Mouse (Mus musculus) cerebellum, adult 2 months (tissue): ENCODE measurements at regions not wholly inside any gene's neighbourhood (a gene's known extent, or its start where the extent isn't known, plus 50 kb on each side); places are given as distances from the start of the nearest gene placed in this dataset.

ENCODE experiments used
- DNase-seq, 2 experiments: peaks; one replicate each; pipeline ENCODE4 v3.0.0; 2021
- H3K27ac ChIP-seq: fragments of 200-500 bp; 2 replicates; pipeline ENCODE4 v1.5.1; 2012; ENCODE audit warnings: low read length, control low read depth, inconsistent platforms; ENCODE audit not compliant: insufficient read depth
- H3K27me3 ChIP-seq: fragments of 200-500 bp; 2 replicates; pipeline ENCODE4 v1.6.1; 2012; ENCODE audit warnings: inconsistent platforms, mild to moderate bottlenecking, low read length, moderate library complexity; ENCODE audit not compliant: control insufficient read depth, insufficient read depth
- H3K4me1 ChIP-seq: fragments of 200-500 bp; 2 replicates; pipeline ENCODE4 v1.6.1; 2011; ENCODE audit warnings: low read length; ENCODE audit not compliant: control insufficient read depth, insufficient read depth
- H3K4me3 ChIP-seq: fragments of 200-500 bp; replicated peaks from 2 replicates; pipeline ENCODE3; 2011; ENCODE audit warnings: mild to moderate bottlenecking, low read depth, low read length, control low read depth; ENCODE audit not compliant: insufficient read depth
- CTCF ChIP-seq: fragments of 200-500 bp; IDR thresholded peaks from 2 replicates; pipeline ENCODE4 v1.5.1; 2011; ENCODE audit warnings: low read depth, mild to moderate bottlenecking, control low read depth, low read length, moderate library complexity, borderline replicate concordance; ENCODE audit not compliant: insufficient read depth
- POLR2A ChIP-seq: fragments of 200-500 bp; IDR thresholded peaks from 2 replicates; pipeline ENCODE4 v1.6.1; 2011; ENCODE audit warnings: low read length, control low read depth, borderline replicate concordance; ENCODE audit not compliant: insufficient read depth
- WGBS: fragments of 180-500 bp; shearing (Covaris S2); methylation state at CpG from one replicate; pipeline ENCODE4 v1.1.7; 2018; 5-methylcytosine and 5-hydroxymethylcytosine counted together

GRCm38 (mm10) chr2:61389622-61390021 lies 188.8 kb upstream of the Tank start:
- Histone ChIP-seq H3K4me1 (no peaks in the 10 kb centered on the region), H3K27me3 (no peaks in the 10 kb centered on the region), H3K4me3 (no peak overlapping the region), H3K27ac (no peak overlapping the region)
- no peak for TF ChIP-seq CTCF
- TF ChIP-seq POLR2A, result no peak
- no peak for DNase-seq

GRCm38 (mm10) chr2:61389207-61389606 lies 189.2 kb upstream of the Tank start:
- TF ChIP-seq CTCF (no peak), POLR2A (no peak)
- Histone ChIP-seq H3K27me3 (no peaks in the 10 kb centered on the region), H3K4me3 (no peak overlapping the region), H3K4me1 (no peaks in the 10 kb centered on the region), H3K27ac (no peak overlapping the region)
- no peak for DNase-seq
- WGBS, result 62% methylated on average over 1 of the region's 1 CpGs

- 20% methylated on average over 5 of the region's 5 CpGs for WGBS
- no peaks in the 10 kb centered on the region for H3K4me1 ChIP-seq
- no peak for DNase-seq
- H3K27me3 ChIP-seq, result no peaks in the 10 kb centered on the region
- TF ChIP-seq CTCF (no peak), POLR2A (no peak)
- H3K4me3 ChIP-seq, result no peak overlapping the region
- H3K27ac ChIP-seq, result no peak overlapping the region
These were observed 190.8 kb upstream of the Tank start for GRCm38 (mm10) chr2:61387561-61387960.

- TF ChIP-seq CTCF, result no peak
- TF ChIP-seq POLR2A, result no peak
- 81% methylated on average over 5 of the region's 5 CpGs for WGBS
- DNase-seq, result no peak
- Histone ChIP-seq H3K27me3 (no peaks in the 10 kb centered on the region), H3K4me3 (no peak overlapping the region), H3K4me1 (no peaks in the 10 kb centered on the region), H3K27ac (no peak overlapping the region)
These were observed 191.4 kb upstream of the Tank start for GRCm38 (mm10) chr2:61386966-61387365.

- no peak for DNase-seq
- no peak for TF ChIP-seq CTCF
- TF ChIP-seq POLR2A, result no peak
- Histone ChIP-seq H3K4me1 (no peaks in the 10 kb centered on the region), H3K27ac (no peak overlapping the region), H3K4me3 (no peak overlapping the region), H3K27me3 (no peaks in the 10 kb centered on the region)
- 73% methylated on average over 6 of the region's 6 CpGs for WGBS
These were observed 193.9 kb upstream of the Tank start for GRCm38 (mm10) chr2:61384467-61384866.

GRCm38 (mm10) chr2:61383744-61384295 lies 194.6 kb upstream of the Tank start:
- no peak for TF ChIP-seq CTCF
- no peak for TF ChIP-seq POLR2A
- Histone ChIP-seq H3K27ac (no peak overlapping the region), H3K4me1 (no peaks in the 10 kb centered on the region), H3K27me3 (no peaks in the 10 kb centered on the region), H3K4me3 (no peak overlapping the region)
- DNase-seq, result no peak
- WGBS, result 100% methylated on average over 1 of the region's 1 CpGs

- Histone ChIP-seq H3K27ac (no peak overlapping the region), H3K27me3 (no peaks in the 10 kb centered on the region), H3K4me1 (no peaks in the 10 kb centered on the region), H3K4me3 (no peak overlapping the region)
- WGBS, result 63% methylated on average over 5 of the region's 5 CpGs
- DNase-seq, result no peak
- TF ChIP-seq CTCF, result no peak
- no peak for TF ChIP-seq POLR2A
These were observed 199.3 kb upstream of the Tank start for GRCm38 (mm10) chr2:61379076-61379475.

GRCm38 (mm10) chr2:61378297-61378696 lies 200.1 kb upstream of the Tank start:
- no peak overlapping the region for H3K4me3 ChIP-seq
- H3K27ac ChIP-seq, result no peak overlapping the region
- WGBS, result 93% methylated on average over 5 of the region's 5 CpGs
- no peaks in the 10 kb centered on the region for H3K27me3 ChIP-seq
- DNase-seq, result no peak
- H3K4me1 ChIP-seq, result no peaks in the 10 kb centered on the region
- TF ChIP-seq POLR2A (no peak), CTCF (no peak)
